Mouse (Mus musculus) lung, postnatal 0 days (tissue): ENCODE data around the gene B9d2. TPM values are rescaled to one million over a fixed set of nuclear protein-coding genes. Genes with fewer than 3 reads are reported as not detected.

Experiments used
- ATAC-seq: fragments of 200-750 bp; cut with Nextera tagmentation; 2 replicates; pipeline ENCODE4 v1.8.0; 2017; ENCODE audit warnings: moderate library complexity
- DNase-seq: peaks from one replicate; pipeline ENCODE4 v3.0.0-alpha.2; 2016; ENCODE audit warnings: low spot score
- H3K27ac ChIP-seq: fragments of 300-500 bp; sonication (generic); 2 replicates; pipeline ENCODE4 v1.5.1; 2014; ENCODE audit warnings: antibody characterized with exemption, mild to moderate bottlenecking, low read length, mixed read lengths
- H3K27me3 ChIP-seq: fragments of 300-500 bp; sonication (generic); replicated peaks from 2 replicates; pipeline ENCODE4 v1.6.1; 2014; ENCODE audit warnings: low read length, mixed read lengths; ENCODE audit not compliant: insufficient read depth
- H3K36me3 ChIP-seq: fragments of 300-500 bp; sonication (generic); 2 replicates; pipeline ENCODE4 v1.6.1; 2014; ENCODE audit warnings: low read length, mixed read lengths; ENCODE audit not compliant: insufficient read depth
- H3K4me1 ChIP-seq: fragments of 300-500 bp; sonication (generic); 2 replicates; pipeline ENCODE4 v1.6.1; 2014; ENCODE audit warnings: antibody characterized with exemption, low read depth, low read length, mixed read lengths; ENCODE audit not compliant: insufficient read depth
- H3K4me2 ChIP-seq: fragments of 300-500 bp; sonication (generic); replicated peaks from 2 replicates; pipeline ENCODE4 v1.6.1; 2014; ENCODE audit warnings: low read depth, mild to moderate bottlenecking, low read length, moderate library complexity, mixed read lengths
- H3K4me3 ChIP-seq: fragments of 300-500 bp; sonication (generic); 2 replicates; pipeline ENCODE4 v1.5.1; 2014; ENCODE audit warnings: low read depth, low read length
- H3K9ac ChIP-seq: fragments of 300-500 bp; sonication (generic); replicated peaks from 2 replicates; pipeline ENCODE4 v1.6.1; 2014; ENCODE audit warnings: low read depth, mild to moderate bottlenecking
- H3K9me3 ChIP-seq: fragments of 300-500 bp; sonication (generic); 2 replicates; pipeline ENCODE4 v1.6.1; 2016; ENCODE audit warnings: low read length, mixed read lengths
- CTCF ChIP-seq: IDR thresholded peaks from 2 replicates; pipeline ENCODE4 v1.5.1; 2016; ENCODE audit warnings: antibody characterized with exemption, mild to moderate bottlenecking
- EP300 ChIP-seq: IDR thresholded peaks from 2 replicates; pipeline ENCODE4 v1.6.1; 2016; ENCODE audit warnings: antibody characterized with exemption, mild to moderate bottlenecking, control low read depth
- WGBS: fragments of 180-500 bp; shearing (Covaris S2); extraction: QIAGEN DNeasy Blood & Tissue Kit; methylation state at CpG from one replicate; pipeline ENCODE4 v1.1.7; 2014; 5-methylcytosine and 5-hydroxymethylcytosine counted together
- polyA plus RNA-seq: library from polyadenylated mRNA; unstranded; fragments of >200 nt; fragmentation: Nextera tagmentation; extraction: Ambion mirVana; gene quantifications from 2 replicates; pipeline ENCODE4 v1.2.1, GENCODE M21; 2015

Gene B9d2
- polyA plus RNA-seq, 1 experiment from 2014 or later = 28.8 TPM

- Histone ChIP-seq H3K4me1 (peaks cover 13% of the 10 kb centered on the region; the same call in 1 of the 2 replicates), H3K9me3 (no peaks in the 10 kb centered on the region), H3K27me3 (no peaks in the 10 kb centered on the region), H3K4me3 (no peak overlapping the region), H3K4me2 (no peak overlapping the region), H3K36me3 (no peaks in the 10 kb centered on the region), H3K27ac (no peak overlapping the region), H3K9ac (no peak overlapping the region)
- TF ChIP-seq EP300 = no peak
- TF ChIP-seq CTCF = no peak
- ATAC-seq (no peak), DNase-seq (no peak)
- 83% methylated on average over 6 of the region's 6 CpGs for WGBS
Measured at GRCm38 (mm10) chr7:25684659-25685058, 4.1 kb downstream of the B9d2 start.

GRCm38 (mm10) chr7:25685926-25686470 lies 5.4 kb downstream of the B9d2 start:
- Histone ChIP-seq H3K4me2 (peak overlapping the region; percentile 98), H3K36me3 (no peaks in the 10 kb centered on the region), H3K4me1 (peaks cover 12% of the 10 kb centered on the region), H3K9ac (no peak overlapping the region), H3K27me3 (no peaks in the 10 kb centered on the region), H3K27ac (0 out of 2 replicates have a peak overlapping the region, but pooled peaks have one; percentile 92), H3K4me3 (peak overlapping the region; percentile 85), H3K9me3 (no peaks in the 10 kb centered on the region)
- ATAC-seq = no peak
- TF ChIP-seq EP300 (no peak), CTCF (no peak)
- DNase-seq = no peak
- WGBS = 75% methylated on average over 21 of the region's 21 CpGs

GRCm38 (mm10) chr7:25686680-25687531 lies 6.3 kb downstream of the B9d2 start, which contains the start of gene Tgfb1:
TSS of gene Tgfb1 (plus strand) at chr7:25687002.
- peak within 1 kb of the TSS; percentile 92 for H3K27ac ChIP-seq
- peak; percentile 65 for ATAC-seq
- H3K4me3 ChIP-seq = peak within 1 kb of the TSS; percentile 85
- 2% methylated on average over 31 of the region's 69 CpGs for WGBS
- H3K9ac ChIP-seq = peak within 1 kb of the TSS; percentile 75
- no peaks in the 10 kb centered on the region for H3K36me3 ChIP-seq
- DNase-seq = peak; percentile 88
- H3K9me3 ChIP-seq = no peaks in the 10 kb centered on the region
- peak; percentile 77 for TF ChIP-seq CTCF
- no peak for TF ChIP-seq EP300
- peaks cover 5% of the 10 kb centered on the region for H3K4me1 ChIP-seq
- H3K4me2 ChIP-seq = peak within 1 kb of the TSS; percentile 98
- no peaks in the 10 kb centered on the region for H3K27me3 ChIP-seq

- ATAC-seq (no peak), DNase-seq (peak; percentile 49)
- 2% methylated on average over 47 of the region's 47 CpGs for WGBS
- TF ChIP-seq CTCF = peak; percentile 53
- no peak for TF ChIP-seq EP300
- H3K4me2 ChIP-seq = peak overlapping the region; percentile 98
- no peaks in the 10 kb centered on the region for H3K27me3 ChIP-seq
- peak overlapping the region; percentile 75 for H3K9ac ChIP-seq
- peak overlapping the region; percentile 85 for H3K4me3 ChIP-seq
- H3K4me1 ChIP-seq = peaks cover 5% of the 10 kb centered on the region
- H3K36me3 ChIP-seq = no peaks in the 10 kb centered on the region
- peak overlapping the region; percentile 92 for H3K27ac ChIP-seq
- H3K9me3 ChIP-seq = no peaks in the 10 kb centered on the region
Measured at GRCm38 (mm10) chr7:25687811-25688401, 7.3 kb downstream of the B9d2 start.

- no peaks in the 10 kb centered on the region for H3K36me3 ChIP-seq
- H3K9ac ChIP-seq = peak overlapping the region; percentile 75
- peak overlapping the region; percentile 92 for H3K27ac ChIP-seq
- under 1% methylated on average over 46 of the region's 52 CpGs for WGBS
- H3K9me3 ChIP-seq = no peaks in the 10 kb centered on the region
- ATAC-seq (peak; percentile 81), DNase-seq (peak; percentile 94)
- peak overlapping the region; percentile 85 for H3K4me3 ChIP-seq
- TF ChIP-seq CTCF = peak; percentile 35
- peak; percentile 47; the same call in 1 of the 2 replicates for TF ChIP-seq EP300
- H3K4me2 ChIP-seq = peak overlapping the region; percentile 98
- no peaks in the 10 kb centered on the region for H3K27me3 ChIP-seq
- peaks cover 5% of the 10 kb centered on the region for H3K4me1 ChIP-seq
Measured at GRCm38 (mm10) chr7:25688810-25689586, 8.4 kb downstream of the B9d2 start.
